Mouse (Mus musculus): ENCODE measurements around the gene Igdcc4.
"Not testable (repeated sequence)": the region's sequence is repeated elsewhere in the genome, so short reads cannot be mapped to it uniquely, and the experiment has no call there.

Gene Igdcc4

GRCm38 (mm10) chr9:65100991-65101685 is at the start of gene Igdcc4:
Igdcc4 (plus strand) TSS chr9:65101486.
- DNase-seq (ENCODE audit: low read depth): no peak

GRCm38 (mm10) chr9:65064251-65064650 is 37.0 kb upstream of the Igdcc4 start:
- no peak for DNase-seq (ENCODE audit: low read depth)

- DNase-seq (ENCODE audit: low read depth): peak; percentile 85
Observed at GRCm38 (mm10) chr9:65070587-65070986, 30.7 kb upstream of the Igdcc4 start.

GRCm38 (mm10) chr9:65073555-65073954 is 27.7 kb upstream of the Igdcc4 start:
- DNase-seq (ENCODE audit: low read depth): no peak

GRCm38 (mm10) chr9:65074251-65074650 is 27.0 kb upstream of the Igdcc4 start:
- no peak for DNase-seq (ENCODE audit: low read depth)

GRCm38 (mm10) chr9:65074855-65075493 is 26.3 kb upstream of the Igdcc4 start:
- no peak for DNase-seq (ENCODE audit: low read depth)

GRCm38 (mm10) chr9:65077536-65077935 is 23.8 kb upstream of the Igdcc4 start:
- DNase-seq (ENCODE audit: low read depth): no peak

GRCm38 (mm10) chr9:65080141-65080540 is 21.1 kb upstream of the Igdcc4 start:
- not testable (repeated sequence) for DNase-seq (ENCODE audit: low read depth)

- no peak for DNase-seq (ENCODE audit: low read depth)
Observed at GRCm38 (mm10) chr9:65083075-65083765, 18.1 kb upstream of the Igdcc4 start.

- no peak for DNase-seq (ENCODE audit: low read depth)
Observed at GRCm38 (mm10) chr9:65084198-65084807, 17.0 kb upstream of the Igdcc4 start.

GRCm38 (mm10) chr9:65085270-65085669 is 16.0 kb upstream of the Igdcc4 start:
- no peak for DNase-seq (ENCODE audit: low read depth)

GRCm38 (mm10) chr9:65086801-65087200 is 14.5 kb upstream of the Igdcc4 start:
- DNase-seq (ENCODE audit: low read depth): no peak

- no peak for DNase-seq (ENCODE audit: low read depth)
Observed at GRCm38 (mm10) chr9:65087490-65087889, 13.8 kb upstream of the Igdcc4 start.

- DNase-seq (ENCODE audit: low read depth): no peak
Observed at GRCm38 (mm10) chr9:65094237-65094636, 7.0 kb upstream of the Igdcc4 start.

- no peak for DNase-seq (ENCODE audit: low read depth)
Observed at GRCm38 (mm10) chr9:65101686-65102376, 545 bp downstream of the Igdcc4 start.

- no peak for DNase-seq (ENCODE audit: low read depth)
Observed at GRCm38 (mm10) chr9:65102377-65103172, 1.3 kb downstream of the Igdcc4 start.

GRCm38 (mm10) chr9:65103173-65103752 is 2.0 kb downstream of the Igdcc4 start:
- DNase-seq (ENCODE audit: low read depth): no peak

GRCm38 (mm10) chr9:65106821-65107220 is 5.5 kb downstream of the Igdcc4 start:
- DNase-seq (ENCODE audit: low read depth): no peak

GRCm38 (mm10) chr9:65107893-65108292 is 6.6 kb downstream of the Igdcc4 start:
- DNase-seq (ENCODE audit: low read depth): no peak

GRCm38 (mm10) chr9:65109132-65110072 is 8.1 kb downstream of the Igdcc4 start:
- DNase-seq (ENCODE audit: low read depth): no peak
